Mouse (Mus musculus): ENCODE results near the gene Podnl1. TPM values are rescaled to one million over a fixed set of nuclear protein-coding genes. Genes with fewer than 3 reads are reported as not detected.

Gene Podnl1
- 0.39 and 0.74 TPM in 2 replicates for polyA plus RNA-seq (2012; ENCODE audit: insufficient read depth, insufficient read length, missing spikeins)

DNA sequence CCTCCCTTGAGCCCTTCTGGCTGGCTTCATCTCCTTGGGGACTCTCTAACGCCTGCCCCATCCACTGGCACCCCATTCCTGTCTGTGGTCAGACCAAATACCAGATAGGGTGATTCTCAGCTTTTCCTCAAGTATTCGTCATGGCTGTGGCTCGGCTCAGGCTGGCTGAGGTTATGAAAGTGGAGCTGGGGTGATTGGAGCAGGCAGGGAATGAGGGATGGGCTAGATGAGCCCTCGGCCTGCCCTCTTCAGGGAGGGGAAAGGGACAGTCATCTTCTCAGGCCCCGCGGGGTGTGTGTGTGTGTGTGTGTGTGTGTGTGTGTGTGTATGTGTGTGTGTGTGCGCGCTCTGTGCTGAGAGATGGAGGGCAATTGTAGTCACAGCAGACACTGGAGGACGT lies at the start of gene Podnl1:
TSS of gene Podnl1 (plus strand) at position 334 of the 400 bp plus-strand sequence.
- H3K4me3 ChIP-seq (ENCODE audit: insufficient read depth, low read length): no peak within 1 kb of the TSS
- TF ChIP-seq POLR2A (IDR thresholded peaks at IDR 0.05; ENCODE audit: borderline replicate concordance, low read depth, low read length): no peak
- TF ChIP-seq CTCF (IDR thresholded peaks at IDR 0.05; ENCODE audit: low read depth, low read length): no peak
- H3K27ac ChIP-seq (ENCODE audit: insufficient read depth, low read depth, low read length): no peak within 1 kb of the TSS
- no peaks in the 10 kb centered on the region for H3K4me1 ChIP-seq (ENCODE audit: control insufficient read depth, insufficient read depth, low read length)

DNA sequence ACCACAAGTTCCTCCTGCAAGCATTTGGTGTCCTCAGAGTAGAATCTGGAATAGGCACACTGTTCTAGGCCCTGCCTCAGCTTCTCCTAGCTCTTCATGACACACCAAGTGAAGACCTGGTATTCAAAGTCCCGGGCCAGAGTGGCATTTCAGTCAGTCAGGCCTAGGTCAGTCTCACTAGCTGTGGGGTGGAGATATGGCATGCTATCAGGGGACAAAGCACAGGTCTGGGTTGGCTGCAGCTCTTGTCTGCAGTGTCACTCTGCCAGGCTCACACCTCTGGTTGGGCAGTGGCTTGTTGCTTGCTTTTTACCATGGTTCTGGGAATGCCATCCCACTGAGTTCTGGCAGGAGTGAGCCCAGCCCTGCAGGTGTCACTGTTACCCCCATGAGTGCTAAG lies 49.4 kb upstream of the Podnl1 start:
- no peak overlapping the region for H3K27ac ChIP-seq (ENCODE audit: insufficient read depth, low read depth, low read length)
- no peak overlapping the region for H3K4me3 ChIP-seq (ENCODE audit: insufficient read depth, low read length)
- H3K4me1 ChIP-seq (ENCODE audit: control insufficient read depth, insufficient read depth, low read length): peaks cover 11% of the 10 kb centered on the region
- no peak for TF ChIP-seq CTCF (IDR thresholded peaks at IDR 0.05; ENCODE audit: low read depth, low read length)
- TF ChIP-seq POLR2A (IDR thresholded peaks at IDR 0.05; ENCODE audit: borderline replicate concordance, low read depth, low read length): no peak

DNA sequence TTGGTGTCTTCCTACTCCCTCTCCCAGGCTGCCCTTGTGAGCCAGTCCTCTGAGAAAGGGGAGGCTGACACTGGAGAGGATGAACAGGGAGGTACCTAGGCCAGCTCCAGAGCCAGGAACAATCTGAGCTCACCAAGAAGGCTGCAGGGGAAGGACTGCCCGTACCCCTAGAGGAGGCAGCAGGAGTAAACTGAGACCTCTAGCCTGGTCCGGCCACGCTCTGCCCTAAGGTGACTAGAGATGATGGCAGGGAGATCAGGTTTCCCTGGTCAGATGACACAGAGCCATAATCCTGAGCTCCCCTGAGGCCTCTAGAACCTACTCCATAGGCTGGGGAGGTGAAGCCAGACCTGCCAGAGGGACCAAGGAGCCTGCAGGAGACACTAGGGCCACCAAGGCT lies 48.9 kb upstream of the Podnl1 start:
- H3K4me3 ChIP-seq (ENCODE audit: insufficient read depth, low read length): no peak overlapping the region
- no peak overlapping the region for H3K27ac ChIP-seq (ENCODE audit: insufficient read depth, low read depth, low read length)
- TF ChIP-seq POLR2A (IDR thresholded peaks at IDR 0.05; ENCODE audit: borderline replicate concordance, low read depth, low read length): no peak
- no peak for TF ChIP-seq CTCF (IDR thresholded peaks at IDR 0.05; ENCODE audit: low read depth, low read length)
- peaks cover 7% of the 10 kb centered on the region for H3K4me1 ChIP-seq (ENCODE audit: control insufficient read depth, insufficient read depth, low read length)

DNA sequence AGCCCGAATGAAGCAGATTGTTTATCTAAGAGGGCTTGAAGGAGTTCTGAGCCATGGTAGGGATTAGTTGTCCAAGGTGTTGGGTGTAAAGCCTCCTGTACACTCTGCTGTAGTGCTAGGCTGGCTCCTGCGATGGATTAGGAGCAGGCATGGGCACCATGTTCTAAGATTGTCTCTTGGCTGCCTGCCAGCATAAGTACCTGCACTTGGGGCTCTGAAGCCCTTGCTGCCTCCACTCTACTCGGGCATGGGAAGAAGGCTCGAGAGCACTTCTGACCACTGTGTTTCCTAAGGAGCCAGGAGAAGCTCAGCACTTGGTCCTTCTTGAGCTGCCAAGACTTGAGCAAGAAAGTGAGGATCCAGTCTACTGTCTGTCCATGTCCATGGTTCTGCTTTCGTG lies 46.6 kb upstream of the Podnl1 start:
- no peaks in the 10 kb centered on the region for H3K4me1 ChIP-seq (ENCODE audit: control insufficient read depth, insufficient read depth, low read length)
- no peak overlapping the region for H3K27ac ChIP-seq (ENCODE audit: insufficient read depth, low read depth, low read length)
- TF ChIP-seq POLR2A (IDR thresholded peaks at IDR 0.05; ENCODE audit: borderline replicate concordance, low read depth, low read length): no peak
- no peak for TF ChIP-seq CTCF (IDR thresholded peaks at IDR 0.05; ENCODE audit: low read depth, low read length)
- no peak overlapping the region for H3K4me3 ChIP-seq (ENCODE audit: insufficient read depth, low read length)

DNA sequence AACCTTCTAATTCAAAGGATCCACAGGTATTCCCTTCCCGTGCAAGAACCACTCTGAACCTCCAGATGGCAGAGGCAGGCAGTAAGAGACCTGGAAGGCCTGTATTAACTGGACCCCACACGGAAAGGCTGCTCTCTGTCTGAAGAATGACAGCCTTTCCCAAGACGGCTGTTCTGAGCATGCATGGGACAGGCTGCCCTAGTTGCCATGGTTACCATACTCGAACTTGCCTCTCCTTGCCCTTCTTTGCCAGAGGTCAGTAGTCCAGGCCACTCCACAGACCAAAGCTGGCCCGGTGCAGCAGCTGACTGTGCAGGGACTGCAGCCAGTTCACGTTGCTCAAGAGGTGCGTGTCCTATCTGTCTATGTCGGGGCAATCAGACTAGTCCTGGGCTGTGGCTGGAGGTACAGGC lies 42.0 kb upstream of the Podnl1 start:
- TF ChIP-seq CTCF (IDR thresholded peaks at IDR 0.05; ENCODE audit: low read depth, low read length) (no peak), POLR2A (IDR thresholded peaks at IDR 0.05; ENCODE audit: borderline replicate concordance, low read depth, low read length) (no peak)
- H3K27ac ChIP-seq (ENCODE audit: insufficient read depth, low read depth, low read length): no peak overlapping the region
- H3K4me3 ChIP-seq (ENCODE audit: insufficient read depth, low read length): no peak overlapping the region
- H3K4me1 ChIP-seq (ENCODE audit: control insufficient read depth, insufficient read depth, low read length): no peaks in the 10 kb centered on the region

GRCm38 (mm10) chr8:84084341-84085115 lies 41.3 kb upstream of the Podnl1 start:
- no peak overlapping the region for H3K27ac ChIP-seq (ENCODE audit: insufficient read depth, low read depth, low read length)
- TF ChIP-seq CTCF (IDR thresholded peaks at IDR 0.05; ENCODE audit: low read depth, low read length) (no peak), POLR2A (IDR thresholded peaks at IDR 0.05; ENCODE audit: borderline replicate concordance, low read depth, low read length) (no peak)
- H3K4me1 ChIP-seq (ENCODE audit: control insufficient read depth, insufficient read depth, low read length): no peaks in the 10 kb centered on the region
- no peak overlapping the region for H3K4me3 ChIP-seq (ENCODE audit: insufficient read depth, low read length)

DNA sequence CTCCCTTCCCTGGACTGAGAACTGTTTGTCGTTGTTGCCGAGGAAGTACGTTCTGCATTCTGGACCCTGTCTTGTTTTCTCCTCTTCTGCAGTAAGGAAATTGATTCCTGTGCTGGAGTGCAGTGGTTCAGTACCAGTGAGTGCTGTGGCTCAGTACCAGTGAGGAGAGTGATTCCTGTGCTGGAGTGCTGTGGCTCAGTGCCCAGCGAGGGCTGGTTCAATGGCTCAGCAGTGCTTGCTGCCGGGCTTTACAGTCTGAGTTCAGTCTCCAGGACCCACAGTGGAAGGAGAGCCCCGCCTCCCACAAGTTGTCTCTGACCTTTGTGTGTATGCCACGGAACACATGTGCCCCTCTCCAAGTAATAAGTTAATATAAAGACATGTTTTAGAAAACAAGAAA lies 38.6 kb upstream of the Podnl1 start:
- Histone ChIP-seq H3K4me1 (ENCODE audit: control insufficient read depth, insufficient read depth, low read length) (no peaks in the 10 kb centered on the region), H3K27ac (ENCODE audit: insufficient read depth, low read depth, low read length) (no peak overlapping the region), H3K4me3 (ENCODE audit: insufficient read depth, low read length) (no peak overlapping the region)
- TF ChIP-seq CTCF (IDR thresholded peaks at IDR 0.05; ENCODE audit: low read depth, low read length) (no peak), POLR2A (IDR thresholded peaks at IDR 0.05; ENCODE audit: borderline replicate concordance, low read depth, low read length) (no peak)

GRCm38 (mm10) chr8:84087821-84088220 lies 38.0 kb upstream of the Podnl1 start:
- TF ChIP-seq POLR2A (IDR thresholded peaks at IDR 0.05; ENCODE audit: borderline replicate concordance, low read depth, low read length) (no peak), CTCF (IDR thresholded peaks at IDR 0.05; ENCODE audit: low read depth, low read length) (no peak)
- no peaks in the 10 kb centered on the region for H3K4me1 ChIP-seq (ENCODE audit: control insufficient read depth, insufficient read depth, low read length)
- no peak overlapping the region for H3K4me3 ChIP-seq (ENCODE audit: insufficient read depth, low read length)
- H3K27ac ChIP-seq (ENCODE audit: insufficient read depth, low read depth, low read length): no peak overlapping the region

DNA sequence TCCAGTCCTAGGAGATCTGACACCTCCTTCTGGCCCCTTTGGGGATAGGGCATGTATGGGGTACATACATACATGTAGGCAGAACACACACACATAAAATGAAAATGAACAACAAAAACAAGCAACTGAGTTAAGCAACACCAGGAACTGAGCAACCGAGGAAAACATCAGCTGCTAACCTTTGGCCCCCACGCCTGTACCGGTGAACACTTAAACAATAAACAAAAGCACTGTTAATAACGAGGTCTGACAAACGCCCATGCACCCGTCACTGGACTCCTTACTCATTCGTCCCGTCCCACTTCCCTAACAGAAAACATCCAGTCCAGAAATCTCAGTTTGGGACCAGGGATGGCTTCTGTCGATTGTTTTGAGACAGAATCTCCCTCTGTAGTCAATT lies 36.5 kb upstream of the Podnl1 start:
- no peak for TF ChIP-seq CTCF (IDR thresholded peaks at IDR 0.05; ENCODE audit: low read depth, low read length)
- no peak for TF ChIP-seq POLR2A (IDR thresholded peaks at IDR 0.05; ENCODE audit: borderline replicate concordance, low read depth, low read length)
- H3K27ac ChIP-seq (ENCODE audit: insufficient read depth, low read depth, low read length): no peak overlapping the region
- no peak overlapping the region for H3K4me3 ChIP-seq (ENCODE audit: insufficient read depth, low read length)
- H3K4me1 ChIP-seq (ENCODE audit: control insufficient read depth, insufficient read depth, low read length): no peaks in the 10 kb centered on the region

DNA sequence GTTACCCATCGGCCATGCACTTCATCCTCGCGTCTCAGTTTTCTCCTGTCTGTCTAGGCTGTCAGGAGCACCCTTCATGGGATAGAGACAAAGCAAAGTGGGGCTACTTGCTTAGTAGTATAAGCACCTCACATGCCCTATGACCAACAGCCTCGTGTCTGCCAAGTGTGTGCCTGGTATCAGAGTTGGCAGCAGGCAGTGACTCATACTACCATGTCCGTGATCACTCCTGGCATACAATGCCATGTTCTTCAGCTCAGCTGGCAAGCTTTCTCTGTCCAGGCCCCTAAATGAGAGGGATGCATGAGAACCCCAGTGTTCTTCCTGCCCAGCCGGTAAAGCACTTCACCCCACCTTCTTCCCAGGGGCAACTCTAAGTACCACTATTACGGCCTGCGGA lies 35.2 kb upstream of the Podnl1 start:
- H3K4me3 ChIP-seq (ENCODE audit: insufficient read depth, low read length): no peak overlapping the region
- no peak overlapping the region for H3K27ac ChIP-seq (ENCODE audit: insufficient read depth, low read depth, low read length)
- TF ChIP-seq POLR2A (IDR thresholded peaks at IDR 0.05; ENCODE audit: borderline replicate concordance, low read depth, low read length) (no peak), CTCF (IDR thresholded peaks at IDR 0.05; ENCODE audit: low read depth, low read length) (no peak)
- H3K4me1 ChIP-seq (ENCODE audit: control insufficient read depth, insufficient read depth, low read length): no peaks in the 10 kb centered on the region
